Mouse (Mus musculus): ENCODE results near the gene Cfap54. TPM values are rescaled to one million over a fixed set of nuclear protein-coding genes. Genes with fewer than 3 reads are reported as not detected.

Cfap54 gene
- polyA plus RNA-seq, 1 experiment from 2014 or later: 2.2 TPM

- H3K9me3 ChIP-seq (replicated peaks): no peaks in the 10 kb centered on the region
- no peak overlapping the region for H3K9ac ChIP-seq (replicated peaks)
- no peaks in the 10 kb centered on the region for H3K4me1 ChIP-seq
- H3K27me3 ChIP-seq (replicated peaks): no peaks in the 10 kb centered on the region
- H3K27ac ChIP-seq (replicated peaks): no peak overlapping the region
- ATAC-seq (ENCODE audit: low FRiP score): no peak
- no peak overlapping the region for H3K4me2 ChIP-seq
- no peak overlapping the region for H3K4me3 ChIP-seq (replicated peaks)
- WGBS: 87% methylated on average over 3 of the region's 3 CpGs
- no peaks in the 10 kb centered on the region for H3K36me3 ChIP-seq
Measured at GRCm38 (mm10) chr10:93116636-93117035, 35.2 kb upstream of the Cfap54 start.

- no peak for ATAC-seq (ENCODE audit: low FRiP score)
- Histone ChIP-seq H3K4me2 (no peak overlapping the region), H3K27me3 (replicated peaks) (no peaks in the 10 kb centered on the region), H3K9me3 (replicated peaks) (no peaks in the 10 kb centered on the region), H3K36me3 (no peaks in the 10 kb centered on the region), H3K9ac (replicated peaks) (no peak overlapping the region), H3K4me3 (replicated peaks) (no peak overlapping the region), H3K27ac (replicated peaks) (no peak overlapping the region), H3K4me1 (no peaks in the 10 kb centered on the region)
- WGBS: 87% methylated on average over 1 of the region's 1 CpGs
Measured at GRCm38 (mm10) chr10:93115743-93116142, 34.3 kb upstream of the Cfap54 start.

- Histone ChIP-seq H3K9ac (replicated peaks) (no peak overlapping the region), H3K9me3 (replicated peaks) (no peaks in the 10 kb centered on the region), H3K4me1 (no peaks in the 10 kb centered on the region), H3K27me3 (replicated peaks) (no peaks in the 10 kb centered on the region), H3K27ac (replicated peaks) (no peak overlapping the region), H3K4me2 (no peak overlapping the region), H3K4me3 (replicated peaks) (no peak overlapping the region), H3K36me3 (no peaks in the 10 kb centered on the region)
- WGBS: 85% methylated on average over 1 of the region's 1 CpGs
- ATAC-seq (ENCODE audit: low FRiP score): no peak
Measured at GRCm38 (mm10) chr10:93114782-93115181, 33.4 kb upstream of the Cfap54 start.

GRCm38 (mm10) chr10:93113968-93114367 lies 32.5 kb upstream of the Cfap54 start:
- Histone ChIP-seq H3K36me3 (no peaks in the 10 kb centered on the region), H3K27me3 (replicated peaks) (no peaks in the 10 kb centered on the region), H3K9me3 (replicated peaks) (no peaks in the 10 kb centered on the region), H3K4me3 (replicated peaks) (no peak overlapping the region), H3K4me1 (no peaks in the 10 kb centered on the region), H3K9ac (replicated peaks) (no peak overlapping the region), H3K4me2 (no peak overlapping the region), H3K27ac (replicated peaks) (no peak overlapping the region)
- ATAC-seq (ENCODE audit: low FRiP score): no peak
- WGBS: 92% methylated on average over 8 of the region's 8 CpGs

- Histone ChIP-seq H3K4me1 (no peaks in the 10 kb centered on the region), H3K9me3 (replicated peaks) (no peaks in the 10 kb centered on the region), H3K27ac (replicated peaks) (no peak overlapping the region), H3K9ac (replicated peaks) (no peak overlapping the region), H3K36me3 (no peaks in the 10 kb centered on the region), H3K4me3 (replicated peaks) (no peak overlapping the region), H3K27me3 (replicated peaks) (no peaks in the 10 kb centered on the region), H3K4me2 (no peak overlapping the region)
- 93% methylated on average over 6 of the region's 6 CpGs for WGBS
- ATAC-seq (ENCODE audit: low FRiP score): no peak
Measured at GRCm38 (mm10) chr10:93112021-93112420, 30.6 kb upstream of the Cfap54 start.

GRCm38 (mm10) chr10:93111412-93111811 lies 30.0 kb upstream of the Cfap54 start:
- Histone ChIP-seq H3K9me3 (replicated peaks) (no peaks in the 10 kb centered on the region), H3K36me3 (no peaks in the 10 kb centered on the region), H3K4me1 (no peaks in the 10 kb centered on the region), H3K27me3 (replicated peaks) (no peaks in the 10 kb centered on the region), H3K4me2 (no peak overlapping the region), H3K4me3 (replicated peaks) (no peak overlapping the region), H3K9ac (replicated peaks) (no peak overlapping the region), H3K27ac (replicated peaks) (no peak overlapping the region)
- 40% methylated on average over 8 of the region's 8 CpGs for WGBS
- ATAC-seq (ENCODE audit: low FRiP score): no peak

- WGBS: 54% methylated on average over 7 of the region's 7 CpGs
- Histone ChIP-seq H3K4me1 (no peaks in the 10 kb centered on the region), H3K4me3 (replicated peaks) (no peak overlapping the region), H3K9ac (replicated peaks) (no peak overlapping the region), H3K9me3 (replicated peaks) (no peaks in the 10 kb centered on the region), H3K27me3 (replicated peaks) (no peaks in the 10 kb centered on the region), H3K27ac (replicated peaks) (no peak overlapping the region), H3K4me2 (no peak overlapping the region), H3K36me3 (no peaks in the 10 kb centered on the region)
- no peak for ATAC-seq (ENCODE audit: low FRiP score)
Measured at GRCm38 (mm10) chr10:93105358-93105757, 23.9 kb upstream of the Cfap54 start.

- Histone ChIP-seq H3K9me3 (replicated peaks) (no peaks in the 10 kb centered on the region), H3K4me1 (no peaks in the 10 kb centered on the region), H3K36me3 (no peaks in the 10 kb centered on the region), H3K27ac (replicated peaks) (no peak overlapping the region), H3K4me3 (replicated peaks) (no peak overlapping the region), H3K27me3 (replicated peaks) (no peaks in the 10 kb centered on the region), H3K9ac (replicated peaks) (no peak overlapping the region), H3K4me2 (no peak overlapping the region)
- WGBS: 83% methylated on average over 6 of the region's 6 CpGs
- no peak for ATAC-seq (ENCODE audit: low FRiP score)
Measured at GRCm38 (mm10) chr10:93104357-93104756, 22.9 kb upstream of the Cfap54 start.

- H3K9ac ChIP-seq (replicated peaks): no peak overlapping the region
- H3K4me1 ChIP-seq: no peaks in the 10 kb centered on the region
- no peaks in the 10 kb centered on the region for H3K36me3 ChIP-seq
- H3K4me2 ChIP-seq: no peak overlapping the region
- no peak overlapping the region for H3K27ac ChIP-seq (replicated peaks)
- WGBS: 78% methylated on average over 11 of the region's 11 CpGs
- H3K4me3 ChIP-seq (replicated peaks): no peak overlapping the region
- no peak for ATAC-seq (ENCODE audit: low FRiP score)
- no peaks in the 10 kb centered on the region for H3K27me3 ChIP-seq (replicated peaks)
- H3K9me3 ChIP-seq (replicated peaks): no peaks in the 10 kb centered on the region
Measured at GRCm38 (mm10) chr10:93103676-93104075, 22.3 kb upstream of the Cfap54 start.

- Histone ChIP-seq H3K27ac (replicated peaks) (no peak overlapping the region), H3K4me2 (no peak overlapping the region), H3K4me1 (no peaks in the 10 kb centered on the region), H3K36me3 (no peaks in the 10 kb centered on the region), H3K9ac (replicated peaks) (no peak overlapping the region), H3K9me3 (replicated peaks) (no peaks in the 10 kb centered on the region), H3K27me3 (replicated peaks) (no peaks in the 10 kb centered on the region), H3K4me3 (replicated peaks) (no peak overlapping the region)
- ATAC-seq (ENCODE audit: low FRiP score): no peak
- WGBS: 67% methylated on average over 5 of the region's 5 CpGs
Measured at GRCm38 (mm10) chr10:93102321-93102720, 20.9 kb upstream of the Cfap54 start.

GRCm38 (mm10) chr10:93098211-93098805 lies 16.9 kb upstream of the Cfap54 start:
- no peaks in the 10 kb centered on the region for H3K9me3 ChIP-seq (replicated peaks)
- WGBS: 68% methylated on average over 7 of the region's 7 CpGs
- H3K4me3 ChIP-seq (replicated peaks): no peak overlapping the region
- no peak for ATAC-seq (ENCODE audit: low FRiP score)
- no peaks in the 10 kb centered on the region for H3K4me1 ChIP-seq
- no peak overlapping the region for H3K27ac ChIP-seq (replicated peaks)
- H3K36me3 ChIP-seq: no peaks in the 10 kb centered on the region
- no peak overlapping the region for H3K4me2 ChIP-seq
- no peak overlapping the region for H3K9ac ChIP-seq (replicated peaks)
- H3K27me3 ChIP-seq (replicated peaks): no peaks in the 10 kb centered on the region

- H3K9ac ChIP-seq (replicated peaks): no peak overlapping the region
- no peak overlapping the region for H3K27ac ChIP-seq (replicated peaks)
- no peaks in the 10 kb centered on the region for H3K36me3 ChIP-seq
- H3K9me3 ChIP-seq (replicated peaks): no peaks in the 10 kb centered on the region
- H3K27me3 ChIP-seq (replicated peaks): no peaks in the 10 kb centered on the region
- H3K4me1 ChIP-seq: no peaks in the 10 kb centered on the region
- H3K4me3 ChIP-seq (replicated peaks): no peak overlapping the region
- WGBS: 97% methylated on average over 7 of the region's 7 CpGs
- no peak overlapping the region for H3K4me2 ChIP-seq
- no peak for ATAC-seq (ENCODE audit: low FRiP score)
Measured at GRCm38 (mm10) chr10:93097439-93097838, 16.0 kb upstream of the Cfap54 start.

GRCm38 (mm10) chr10:93095827-93096226 lies 14.4 kb upstream of the Cfap54 start:
- no peaks in the 10 kb centered on the region for H3K4me1 ChIP-seq
- no peaks in the 10 kb centered on the region for H3K36me3 ChIP-seq
- no peaks in the 10 kb centered on the region for H3K9me3 ChIP-seq (replicated peaks)
- H3K4me3 ChIP-seq (replicated peaks): no peak overlapping the region
- no peak overlapping the region for H3K4me2 ChIP-seq
- WGBS: 93% methylated on average over 4 of the region's 4 CpGs
- no peak overlapping the region for H3K27ac ChIP-seq (replicated peaks)
- no peak overlapping the region for H3K9ac ChIP-seq (replicated peaks)
- ATAC-seq (ENCODE audit: low FRiP score): no peak
- no peaks in the 10 kb centered on the region for H3K27me3 ChIP-seq (replicated peaks)

All from neural tube, embryonic 15.5 days (tissue).